ENCODE assay signal across 8 mouse cellular contexts in the genomic region with DNA sequence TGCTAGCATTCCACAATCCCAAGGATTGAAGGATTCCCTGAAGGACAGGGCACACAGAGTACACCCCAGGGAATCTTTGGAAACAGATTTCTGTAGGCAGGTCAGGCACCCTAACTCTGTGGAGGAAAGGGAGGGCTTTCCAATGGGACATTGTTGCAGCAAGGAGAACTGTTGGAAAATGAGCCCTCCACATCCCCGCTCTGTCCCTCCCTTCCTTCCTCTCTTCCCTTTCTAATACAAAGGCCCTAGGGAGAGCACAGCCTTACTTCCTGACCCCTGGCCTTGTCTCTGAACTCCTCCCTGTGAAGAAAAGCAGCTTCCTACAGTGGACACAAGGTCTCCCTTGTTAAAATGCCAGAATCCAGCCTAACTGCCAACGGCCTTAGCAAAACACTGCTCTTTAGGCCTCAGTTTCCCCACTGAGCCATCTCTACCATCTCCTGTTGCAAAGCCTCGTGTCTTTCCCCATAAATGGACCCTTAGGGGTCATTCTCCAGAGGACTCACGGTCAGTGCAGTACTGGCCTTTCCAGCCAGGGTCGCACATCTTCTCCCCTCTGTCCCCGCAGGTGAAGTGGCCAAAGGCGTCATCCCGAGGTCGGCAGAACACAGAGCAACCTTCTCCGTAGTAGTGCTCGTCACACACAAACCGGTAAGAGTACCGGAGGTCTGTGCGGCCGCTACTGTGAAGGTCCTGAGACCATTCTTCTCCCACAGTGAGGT. TPM values are rescaled to one million over a fixed set of nuclear protein-coding genes. Genes with fewer than 3 reads are reported as not detected.
A peak's percentile ranks its signal among the peaks of the same experiment; 100 is the strongest.
DNase-seq lines count a peak whose midpoint lies in the region; ATAC-seq and TF ChIP-seq lines count a peak whose summit lies in the region.

No protein-coding gene starts in this region.

- H3K27ac ChIP-seq in kidney, adult 2 months (ENCODE audit: insufficient read depth, low read depth, low read length) = peak overlapping the region; percentile 73
- no peak overlapping the region; the same call in 1 of the 2 replicates for H3K27ac ChIP-seq in kidney, postnatal 0 days
- H3K27ac ChIP-seq in midbrain, postnatal 0 days (ENCODE audit: low read depth, low read length) = no peak overlapping the region

- H3K36me3 ChIP-seq in kidney, adult 2 months (ENCODE audit: control insufficient read depth, insufficient read depth, low read length) = no peaks in the 10 kb centered on the region
- H3K36me3 ChIP-seq in kidney, postnatal 0 days (ENCODE audit: insufficient read depth, low read length) = peaks cover 6% of the 10 kb centered on the region; the same call in 1 of the 2 replicates
- H3K36me3 ChIP-seq in midbrain, postnatal 0 days (ENCODE audit: insufficient read depth, low read length) = peaks cover 25% of the 10 kb centered on the region

- no peaks in the 10 kb centered on the region for H3K27me3 ChIP-seq in kidney, adult 2 months (replicated peaks; ENCODE audit: control insufficient read depth, insufficient read depth, low read length)
- H3K27me3 ChIP-seq in kidney, postnatal 0 days (ENCODE audit: insufficient read depth, low read length) = no peaks in the 10 kb centered on the region
- H3K27me3 ChIP-seq in midbrain, postnatal 0 days (ENCODE audit: insufficient read depth, low read length) = no peaks in the 10 kb centered on the region

- peak overlapping the region; percentile 71 for H3K4me2 ChIP-seq in kidney, postnatal 0 days (ENCODE audit: low read length)
- H3K4me2 ChIP-seq in midbrain, postnatal 0 days (ENCODE audit: low read depth, low read length, poor library complexity, severe bottlenecking) = peak overlapping the region; percentile 92

- no peak for TF ChIP-seq POLR2A in kidney, adult 2 months (IDR thresholded peaks at IDR 0.05; ENCODE audit: low read depth, low read length)

- no peak overlapping the region; the same call in 1 of the 2 replicates for H3K9ac ChIP-seq in kidney, postnatal 0 days (ENCODE audit: low read depth, low read length)
- H3K9ac ChIP-seq in midbrain, postnatal 0 days (replicated peaks; ENCODE audit: low read length, poor library complexity, severe bottlenecking) = no peak overlapping the region; the same call in 1 of the 2 replicates

- no peak for ATAC-seq in kidney, postnatal 0 days (replicated peaks; ENCODE audit: low FRiP score, low read depth)
- no peak for ATAC-seq in midbrain, postnatal 0 days (ENCODE audit: low FRiP score)
- ATAC-seq in megakaryocyte, adult 5-6 weeks (ENCODE audit: poor library complexity, severe bottlenecking) = no peak

- peak overlapping the region; percentile 9 for H3K4me3 ChIP-seq in kidney, adult 2 months (ENCODE audit: insufficient read depth, low read depth, low read length)
- peak overlapping the region; percentile 76 for H3K4me3 ChIP-seq in kidney, postnatal 0 days (replicated peaks; ENCODE audit: low read depth, low read length)
- peak overlapping the region; percentile 73 for H3K4me3 ChIP-seq in midbrain, postnatal 0 days (ENCODE audit: low read depth, low read length)

- 71% methylated on average over 15 of the region's 15 CpGs for WGBS in kidney, adult 2 months
- 57% methylated on average over 15 of the region's 15 CpGs for WGBS in kidney, postnatal 0 days
- 61% methylated on average over 15 of the region's 15 CpGs for WGBS in midbrain, postnatal 0 days

- peak; percentile 69 for DNase-seq in kidney, adult 2 months
- no peak for DNase-seq in kidney, postnatal 4 days
- peak; percentile 55 to 79 for DNase-seq in heart, adult 9 months (ENCODE audit: low spot score in 2 of 2)
- peak; percentile 29 for DNase-seq in kidney, postnatal 0 days (ENCODE audit: low spot score)
- no peak for DNase-seq in midbrain, postnatal 0 days (ENCODE audit: low spot score)
- no peak for DNase-seq in right cerebral cortex, postnatal 36 days (ENCODE audit: low spot score in 2 of 2)
- DNase-seq in left cerebral cortex, adult 9 months (ENCODE audit: low spot score in 2 of 2) = no peak

- no peaks in the 10 kb centered on the region for H3K9me3 ChIP-seq in kidney, postnatal 0 days (replicated peaks; ENCODE audit: low read length)
- H3K9me3 ChIP-seq in midbrain, postnatal 0 days (ENCODE audit: low read length) = no peaks in the 10 kb centered on the region

- peaks cover 19% of the 10 kb centered on the region; the same call in 1 of the 2 replicates for H3K4me1 ChIP-seq in kidney, adult 2 months (ENCODE audit: control insufficient read depth, insufficient read depth, low read length)
- peaks cover 8% of the 10 kb centered on the region for H3K4me1 ChIP-seq in kidney, postnatal 0 days (replicated peaks; ENCODE audit: insufficient read depth, low read length)
- peaks cover 19% of the 10 kb centered on the region for H3K4me1 ChIP-seq in midbrain, postnatal 0 days (ENCODE audit: insufficient read depth, low read length)

- no peak for TF ChIP-seq CTCF in kidney, adult 2 months (conservative IDR thresholded peaks at IDR 0.05; ENCODE audit: insufficient read depth, insufficient read length, low read depth, low read length)
- TF ChIP-seq CTCF in kidney, postnatal 0 days (IDR thresholded peaks at IDR 0.05; ENCODE audit: low read depth) = no peak
- TF ChIP-seq CTCF in midbrain, postnatal 0 days (IDR thresholded peaks at IDR 0.05) = no peak

RNA-seq across cellular contexts. Expression of gene Dll1, which starts 3.6 kb away (rescaled TPM):
- 12.3 and 14.1 TPM in 2 replicates for polyA plus RNA-seq in kidney, adult 2 months (2012; rRNA removed)
- 21.4 and 22.3 TPM in 2 replicates for polyA plus RNA-seq in kidney, postnatal 0 days (2015; fragmentation: Nextera tagmentation; extraction: Ambion mirVana)
- total RNA-seq in midbrain, postnatal 0 days (2014; rRNA removed) = 20.9 and 42.7 TPM in 2 replicates
- polyA plus RNA-seq in midbrain, postnatal 0 days (2015; fragmentation: Nextera tagmentation; extraction: Ambion mirVana) = 10.2 and 11.6 TPM in 2 replicates
- not detected in 2 replicates for total RNA-seq in megakaryocyte, adult 5-6 weeks (2015)
- total RNA-seq in megakaryocyte, adult 5-6 weeks (2017) = 0.11 TPM in 1 of 2 replicates, not detected in the other

RNA-seq across cellular contexts. Expression of gene Fam120b, which starts 22.9 kb away (rescaled TPM):
- 11.7 and 12.3 TPM in 2 replicates for polyA plus RNA-seq in kidney, adult 2 months (2012; rRNA removed)
- 18.4 and 19.9 TPM in 2 replicates for polyA plus RNA-seq in kidney, postnatal 0 days (2015; fragmentation: Nextera tagmentation; extraction: Ambion mirVana)
- 40.6 TPM in 2 replicates for total RNA-seq in midbrain, postnatal 0 days (2014; rRNA removed)
- 35.8 and 37.0 TPM in 2 replicates for polyA plus RNA-seq in midbrain, postnatal 0 days (2015; fragmentation: Nextera tagmentation; extraction: Ambion mirVana)
- total RNA-seq in megakaryocyte, adult 5-6 weeks (2015) = 10.8 and 11.8 TPM in 2 replicates
- 13.0 and 16.6 TPM in 2 replicates for total RNA-seq in megakaryocyte, adult 5-6 weeks (2017)

Comparison
In these comparisons a context has a peak if more than half of its experiments do, and no peak if none do; other contexts are left out.
1. DNase-seq: peak in kidney, adult 2 months (single experiment), heart, adult 9 months (2 of 2) and kidney, postnatal 0 days (single experiment); none in kidney, postnatal 4 days (0 of 2), midbrain, postnatal 0 days (single experiment), right cerebral cortex, postnatal 36 days (0 of 2) and left cerebral cortex, adult 9 months (0 of 2).
2. H3K4me3 ChIP-seq: peak in every context shown above with its lines; median percentile 76 in kidney, postnatal 0 days; 73 in midbrain, postnatal 0 days; 9 in kidney, adult 2 months.